Mouse (Mus musculus) lung, adult 2 months (tissue): ENCODE results near the gene Lgsn.

ENCODE experiments used
- CTCF ChIP-seq: fragments of 200-500 bp; IDR thresholded peaks from 2 replicates; pipeline ENCODE4 v1.5.1; 2011; ENCODE audit warnings: mild to moderate bottlenecking, low read length, control low read depth; ENCODE audit not compliant: insufficient read depth
- POLR2A ChIP-seq: fragments of 200-500 bp; IDR thresholded peaks from 2 replicates; pipeline ENCODE4 v1.6.1; 2011; ENCODE audit warnings: low read depth, mild to moderate bottlenecking, control low read depth, low read length, borderline replicate concordance; ENCODE audit errors: extremely low read depth

- TF ChIP-seq CTCF (no peak), POLR2A (no peak)
Measured at GRCm38 (mm10) chr1:31205346-31205745, 29.1 kb downstream of the Lgsn start.
